Mouse (Mus musculus) lung, adult 18-20 months (tissue): ENCODE data around the gene Tmem9b.
A peak's percentile ranks its signal among the peaks of the same experiment; 100 is the strongest.

Experiments
- DNase-seq, 2 experiments: peaks; one replicate each; pipeline ENCODE4 v3.0.0; 2022; ENCODE audit warnings: mixed read lengths in 2 of 2

Tmem9b gene

GRCm38 (mm10) chr7:109734806-109735205, 17.9 kb downstream of the Tmem9b start:
- no peak for DNase-seq

GRCm38 (mm10) chr7:109731626-109732025, 21.0 kb downstream of the Tmem9b start, which contains the start of gene Ascl3:
TSS of gene Ascl3 (minus strand) at chr7:109731726.
- no peak for DNase-seq

GRCm38 (mm10) chr7:109723697-109724096, 29.0 kb downstream of the Tmem9b start, which contains the start of gene BC051019:
TSS of gene BC051019 (minus strand) at chr7:109723850.
- DNase-seq = peak; percentile 45 to 67

- no peak for DNase-seq
Observed at GRCm38 (mm10) chr7:109723114-109723513, 29.6 kb downstream of the Tmem9b start.

GRCm38 (mm10) chr7:109722618-109723017, 30.1 kb downstream of the Tmem9b start:
- no peak for DNase-seq

- DNase-seq = peak in 1 of 2 experiments; percentile 41
Observed at GRCm38 (mm10) chr7:109719286-109719685, 33.4 kb downstream of the Tmem9b start.

GRCm38 (mm10) chr7:109713434-109713982, 39.2 kb downstream of the Tmem9b start:
- no peak for DNase-seq

- DNase-seq = no peak
Observed at GRCm38 (mm10) chr7:109712198-109712597, 40.5 kb downstream of the Tmem9b start.

GRCm38 (mm10) chr7:109710069-109710468, 42.6 kb downstream of the Tmem9b start:
- DNase-seq = no peak

GRCm38 (mm10) chr7:109708961-109709382, 43.7 kb downstream of the Tmem9b start:
- DNase-seq = peak; percentile 60 to 74

- DNase-seq = peak; percentile 66 to 71
Observed at GRCm38 (mm10) chr7:109707023-109707785, 45.5 kb downstream of the Tmem9b start.

- no peak for DNase-seq
Observed at GRCm38 (mm10) chr7:109704461-109704860, 48.2 kb downstream of the Tmem9b start.

GRCm38 (mm10) chr7:109704016-109704377, 48.7 kb downstream of the Tmem9b start:
- no peak for DNase-seq

GRCm38 (mm10) chr7:109703190-109704015, 49.3 kb downstream of the Tmem9b start, which contains the start of the genes St5 and Akip1:
TSS of gene St5 (minus strand) at chr7:109703605.
TSS of gene Akip1 (plus strand) at chr7:109703690.
- DNase-seq = peak; percentile 96 to 97

GRCm38 (mm10) chr7:109702721-109703120, 50.0 kb downstream of the Tmem9b start:
- no peak for DNase-seq

GRCm38 (mm10) chr7:109700213-109700612, 52.5 kb downstream of the Tmem9b start:
- no peak for DNase-seq

GRCm38 (mm10) chr7:109695339-109695726, 57.3 kb downstream of the Tmem9b start:
- no peak for DNase-seq

GRCm38 (mm10) chr7:109694576-109695338, 57.9 kb downstream of the Tmem9b start:
- DNase-seq = no peak

GRCm38 (mm10) chr7:109690961-109691360, 61.7 kb downstream of the Tmem9b start:
- peak in 1 of 2 experiments; percentile 65 for DNase-seq

- no peak for DNase-seq
Observed at GRCm38 (mm10) chr7:109690101-109690500, 62.6 kb downstream of the Tmem9b start.

GRCm38 (mm10) chr7:109686585-109687128, 66.0 kb downstream of the Tmem9b start:
- peak in 1 of 2 experiments; percentile 32 for DNase-seq
